Comparison of ENCODE assay signal across 24 mouse cellular contexts in the genomic region with DNA sequence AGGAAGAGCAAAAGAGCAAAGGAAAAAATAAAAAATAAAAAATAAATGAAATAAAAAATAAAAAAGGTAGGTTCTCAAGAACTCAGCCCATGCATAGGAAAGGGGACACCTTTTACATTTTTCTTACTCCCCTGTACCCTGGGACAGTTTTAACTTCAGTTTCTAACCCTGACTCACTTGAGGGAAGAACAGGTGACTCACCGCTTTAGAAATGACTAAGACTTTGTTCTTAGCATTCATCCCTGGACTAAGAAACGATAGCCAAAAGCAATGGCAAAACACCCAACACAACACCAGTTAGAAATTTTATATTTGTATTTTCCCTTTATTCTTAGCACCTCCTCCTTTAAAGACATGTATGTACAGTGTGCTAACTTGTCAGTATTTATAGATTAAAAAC.
DNase-seq lines count a peak whose midpoint lies in the region; ATAC-seq lines count a peak whose summit lies in the region.
"Had no signal": no experiment of that assay in that cellular context is flagged by ENCODE, and none has a peak within 500 bp of the region (broad histone marks: within the 10 kb centered on the region; RNA-seq: fewer than 3 reads in every experiment).

No protein-coding gene starts in this region.

- H3K4me3 ChIP-seq in limb, embryonic 10.5 days = no peak overlapping the region
- H3K4me3 ChIP-seq in forebrain, embryonic 12.5 days (replicated peaks) = no peak overlapping the region
- H3K4me3 ChIP-seq: embryonic facial prominence, embryonic 13.5 days; embryonic facial prominence, embryonic 15.5 days; erythroblast, embryonic 14.5 days; forebrain, embryonic 10.5 days; forebrain, embryonic 13.5 days; forebrain, embryonic 15.5 days had no signal

- H3K4me2 ChIP-seq in forebrain, embryonic 12.5 days = no peak overlapping the region
- H3K4me2 ChIP-seq: embryonic facial prominence, embryonic 13.5 days; embryonic facial prominence, embryonic 15.5 days; forebrain, embryonic 13.5 days; forebrain, embryonic 15.5 days had no signal

- 81% methylated on average over 2 of the region's 2 CpGs for WGBS in limb, embryonic 10.5 days
- 79% methylated on average over 2 of the region's 2 CpGs for WGBS in forebrain, embryonic 12.5 days

- H3K27ac ChIP-seq in limb, embryonic 10.5 days = no peak overlapping the region; the same call in 1 of the 2 replicates
- no peak overlapping the region for H3K27ac ChIP-seq in forebrain, embryonic 12.5 days
- H3K27ac ChIP-seq: embryonic facial prominence, embryonic 13.5 days; embryonic facial prominence, embryonic 15.5 days; forebrain, embryonic 10.5 days; forebrain, embryonic 13.5 days; forebrain, embryonic 15.5 days had no signal

- no peaks in the 10 kb centered on the region for H3K36me3 ChIP-seq in limb, embryonic 10.5 days
- H3K36me3 ChIP-seq in forebrain, embryonic 12.5 days (replicated peaks) = no peaks in the 10 kb centered on the region
- H3K36me3 ChIP-seq: embryonic facial prominence, embryonic 13.5 days; embryonic facial prominence, embryonic 15.5 days; forebrain, embryonic 10.5 days; forebrain, embryonic 15.5 days had no signal

- H3K27me3 ChIP-seq in limb, embryonic 10.5 days (ENCODE audit: low read depth, poor library complexity, severe bottlenecking) = no peaks in the 10 kb centered on the region
- H3K27me3 ChIP-seq in forebrain, embryonic 12.5 days = no peaks in the 10 kb centered on the region
- H3K27me3 ChIP-seq: embryonic facial prominence, embryonic 13.5 days; embryonic facial prominence, embryonic 15.5 days; forebrain, embryonic 13.5 days; forebrain, embryonic 15.5 days had no signal

- H3K4me1 ChIP-seq in limb, embryonic 10.5 days = peaks cover 8% of the 10 kb centered on the region
- no peaks in the 10 kb centered on the region for H3K4me1 ChIP-seq in forebrain, embryonic 12.5 days
- H3K4me1 ChIP-seq: embryonic facial prominence, embryonic 15.5 days; forebrain, embryonic 13.5 days had no signal

- intact Hi-C loops in heart, postnatal 36 days (cut with DNase I) = no loop called here

- peak; percentile 14 for ATAC-seq in CD4-positive, CD25-positive, alpha-beta regulatory T cell, adult 4 months
- ATAC-seq in forebrain, embryonic 12.5 days (ENCODE audit: low FRiP score) = no peak
- ATAC-seq: forebrain, embryonic 13.5 days; forebrain, postnatal 0 days had no signal

- no peaks in the 10 kb centered on the region for H3K9me3 ChIP-seq in limb, embryonic 10.5 days (replicated peaks)
- H3K9me3 ChIP-seq in forebrain, embryonic 12.5 days = no peaks in the 10 kb centered on the region
- H3K9me3 ChIP-seq: embryonic facial prominence, embryonic 13.5 days; embryonic facial prominence, embryonic 15.5 days; forebrain, embryonic 10.5 days; forebrain, embryonic 13.5 days; forebrain, embryonic 15.5 days had no signal

- no peak overlapping the region for H3K9ac ChIP-seq in forebrain, embryonic 12.5 days
- H3K9ac ChIP-seq: embryonic facial prominence, embryonic 13.5 days; embryonic facial prominence, embryonic 15.5 days; forebrain, embryonic 13.5 days; forebrain, embryonic 15.5 days; forebrain, postnatal 0 days had no signal

- peak; percentile 10 for DNase-seq in 3134 (ENCODE audit: extremely low read depth, insufficient read length, low spot score)
- DNase-seq in 416B (ENCODE audit: low read depth) = peak; percentile 67
- peak; percentile 4 for DNase-seq in NIH3T3 (ENCODE audit: low read depth)
- DNase-seq in limb, embryonic 10.5 days (ENCODE audit: low spot score) = no peak
- DNase-seq in urinary bladder, postnatal 25 days (ENCODE audit: low spot score) = no peak
- DNase-seq in heart, postnatal 36 days = no peak
- DNase-seq: adrenal gland, adult 2 months; adrenal gland, postnatal 10 days; adrenal gland, postnatal 25 days; cerebellum, adult 11 months; cerebellum, adult 18-20 months; cerebellum, adult 8-10 months; cerebellum, adult 9-11 months; cerebellum, postnatal 14 days; cerebellum, postnatal 36 days had no signal

Comparison
In these comparisons a context has a peak if more than half of its experiments do, and no peak if none do; other contexts are left out.
1. DNase-seq: peak in 3134 (single experiment), 416B (single experiment) and NIH3T3 (single experiment); none in limb, embryonic 10.5 days (single experiment), urinary bladder, postnatal 25 days (single experiment) and heart, postnatal 36 days (0 of 2).